Mouse (Mus musculus) spleen, adult 12 weeks (tissue): ENCODE data around the gene Rasgrp3.
A peak's percentile ranks its signal among the peaks of the same experiment; 100 is the strongest.
"Not testable (repeated sequence)": the region's sequence is repeated elsewhere in the genome, so short reads cannot be mapped to it uniquely, and the experiment has no call there.

Experiments used
- DNase-seq: peaks from one replicate; pipeline ENCODE4 v3.0.0; 2022; ENCODE audit warnings: low spot score

The Rasgrp3 gene

DNA sequence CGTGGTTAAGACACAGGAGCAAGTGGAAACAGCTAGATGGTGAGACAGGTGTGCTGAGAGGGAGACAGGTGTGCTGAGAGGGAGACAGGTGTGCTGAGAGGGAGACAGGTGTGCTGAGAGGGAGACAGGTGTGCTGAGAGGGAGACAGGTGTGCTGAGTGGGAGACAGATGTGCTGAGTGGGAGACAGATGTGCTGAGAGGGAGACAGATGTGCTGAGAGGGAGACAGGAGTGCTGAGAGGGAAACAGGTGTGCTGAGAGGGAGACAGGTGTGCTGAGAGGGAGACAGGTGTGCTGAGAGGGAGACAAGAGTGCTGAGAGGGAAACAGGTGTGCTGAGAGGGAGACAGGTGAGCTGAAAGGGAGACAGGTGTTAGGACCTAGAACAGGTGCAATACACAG lies 27.5 kb downstream of the Rasgrp3 start:
- DNase-seq: not testable (repeated sequence)

DNA sequence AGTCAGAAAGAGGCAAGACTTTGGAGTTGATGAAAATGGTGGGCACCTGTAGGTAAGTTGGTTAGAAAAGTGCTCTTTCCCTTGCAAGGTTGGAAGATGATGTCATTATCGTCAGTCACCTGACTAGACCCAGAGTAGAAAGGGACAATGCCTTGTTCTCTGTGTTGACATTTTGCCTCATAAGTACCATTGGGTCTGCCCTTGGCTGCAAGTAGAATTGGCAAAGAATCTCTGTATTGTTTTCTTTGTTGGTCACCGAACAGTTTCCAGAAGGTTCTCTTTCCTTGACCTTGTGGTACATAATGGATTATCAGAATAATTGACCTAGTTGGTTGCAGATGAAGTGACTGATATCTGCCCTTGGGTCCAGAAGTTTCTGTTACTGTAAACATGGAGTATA lies 27.9 kb downstream of the Rasgrp3 start:
- no peak for DNase-seq

DNA sequence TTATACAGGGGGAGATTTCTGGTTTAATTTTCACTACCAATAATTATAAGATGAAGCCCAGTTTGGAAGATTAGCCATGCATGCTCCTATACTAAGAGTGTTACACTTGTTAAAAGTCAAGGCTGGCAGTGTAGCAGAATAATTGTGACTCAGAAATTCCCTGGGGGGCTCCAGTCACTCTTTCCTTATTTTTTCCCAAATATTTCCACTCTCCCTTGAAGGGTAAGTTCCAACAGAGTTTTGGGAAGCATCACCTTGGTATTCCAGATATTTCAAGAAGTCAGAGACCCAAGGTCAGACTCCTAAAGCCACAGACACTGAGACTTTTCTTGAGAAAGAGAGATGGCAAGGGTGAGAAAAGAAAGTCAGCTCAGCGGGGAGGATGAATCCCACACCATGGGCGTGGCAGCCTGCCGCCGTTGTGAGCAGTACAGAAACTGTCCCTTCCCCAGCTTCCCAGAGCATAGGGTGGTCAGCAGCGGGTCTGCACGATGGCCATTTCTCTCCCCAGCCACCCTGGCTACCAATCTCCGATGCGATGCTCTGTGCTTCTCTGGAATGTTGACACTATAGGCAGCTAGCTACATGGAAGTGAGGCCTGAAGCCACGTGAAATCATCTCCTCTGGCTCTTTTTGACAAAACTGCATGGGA lies 28.8 kb downstream of the Rasgrp3 start:
- DNase-seq: no peak

DNA sequence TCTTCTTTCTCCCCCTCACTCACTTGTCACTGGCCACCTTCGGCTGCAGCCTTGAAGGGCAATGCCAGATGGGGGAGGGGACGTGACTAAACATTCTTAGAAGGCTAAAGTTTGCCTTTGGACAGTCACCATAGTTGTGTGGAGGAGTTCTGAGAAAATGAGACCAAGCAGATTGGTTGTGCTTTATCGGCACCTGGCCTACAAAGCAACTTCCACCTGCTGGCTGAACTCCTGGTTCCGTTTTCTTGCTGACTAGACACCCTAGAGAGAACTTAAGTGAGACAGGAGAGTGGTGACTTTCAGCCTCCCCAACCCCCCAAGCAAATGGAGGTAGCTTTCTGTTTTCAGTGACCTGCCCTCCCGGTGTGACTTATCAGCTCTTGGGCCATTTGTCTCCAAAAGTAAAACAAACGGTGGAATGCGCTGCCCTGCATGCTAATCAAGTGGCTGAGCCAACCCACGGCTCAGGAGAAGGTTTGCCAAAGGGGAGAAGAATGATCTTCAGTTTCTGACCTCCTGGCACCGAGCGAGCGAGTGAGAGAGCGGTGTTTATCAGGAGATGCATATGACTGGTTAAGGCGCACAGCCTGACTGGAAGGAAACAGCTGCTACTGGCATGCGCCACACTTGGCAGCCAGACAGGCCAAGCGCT lies 29.4 kb downstream of the Rasgrp3 start:
- DNase-seq: peak; percentile 42

DNA sequence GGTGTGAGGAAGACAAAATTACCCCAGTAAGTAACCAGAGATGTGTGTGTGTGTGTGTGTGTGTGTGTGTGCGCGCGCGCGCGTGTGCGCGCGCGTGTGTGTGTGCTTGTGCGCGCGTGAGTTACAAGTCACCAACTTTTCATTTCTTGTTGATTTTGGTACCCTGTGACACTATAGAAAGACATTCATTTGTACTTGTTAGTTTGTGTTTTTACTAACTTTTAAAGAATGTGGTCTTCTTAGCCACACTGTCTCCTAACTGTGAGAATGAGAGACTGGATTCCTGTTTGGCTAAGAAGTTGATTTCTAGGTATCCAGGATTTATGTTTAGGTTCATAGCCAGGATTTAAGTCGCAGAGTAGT lies 29.9 kb downstream of the Rasgrp3 start:
- no peak for DNase-seq

- DNase-seq: no peak
These were observed 31.3 kb downstream of the Rasgrp3 start for GRCm38 (mm10) chr17:75466948-75467347.

DNA sequence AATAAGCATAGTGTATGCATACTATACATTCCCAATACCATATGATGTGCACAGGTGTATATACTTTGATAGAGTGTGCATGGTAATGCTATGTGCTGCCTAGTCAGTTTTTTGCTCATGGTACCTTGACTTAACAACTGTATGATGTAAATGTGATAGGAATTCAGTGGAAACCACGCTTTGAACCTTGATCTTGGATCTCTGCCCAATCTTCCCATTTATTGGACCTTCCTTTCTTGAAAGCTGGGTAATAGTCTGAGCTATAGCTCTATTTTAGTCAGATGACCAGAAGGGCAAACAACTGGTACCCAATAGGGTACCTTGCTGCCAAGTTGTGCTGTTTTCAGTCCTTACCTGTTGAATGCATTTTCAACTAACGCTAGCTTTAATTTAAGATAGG lies 31.8 kb downstream of the Rasgrp3 start:
- DNase-seq: no peak

DNA sequence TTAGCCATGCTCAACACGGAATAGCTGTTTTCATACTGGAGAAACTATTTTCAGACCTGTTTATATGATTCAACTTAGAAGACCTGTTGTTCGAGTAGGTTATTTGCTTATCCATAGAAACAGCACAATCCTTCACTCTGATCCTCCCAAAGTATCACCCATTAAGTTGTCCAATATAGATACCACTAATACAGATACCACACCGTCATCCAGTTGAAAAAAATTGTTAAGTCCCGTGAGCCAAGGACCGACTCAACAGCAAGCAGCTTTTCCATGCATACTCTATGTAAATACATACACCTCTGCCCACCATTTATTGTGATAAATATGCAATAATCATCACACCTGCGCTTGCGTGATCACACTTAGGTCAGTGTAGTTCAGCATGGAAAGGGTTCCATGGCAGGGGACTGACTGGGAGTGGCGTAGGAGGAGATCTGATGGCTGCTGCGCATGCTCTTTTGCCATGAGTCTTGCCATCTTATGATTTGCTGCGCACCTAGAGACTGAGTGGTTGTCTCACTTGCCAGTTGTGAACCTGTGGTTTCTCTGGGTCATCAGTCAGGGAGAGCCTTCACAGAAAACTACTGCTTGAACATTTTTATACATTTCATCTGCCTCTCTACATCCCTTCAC lies 32.9 kb downstream of the Rasgrp3 start:
- no peak for DNase-seq

- no peak for DNase-seq
These were observed 34.6 kb downstream of the Rasgrp3 start for GRCm38 (mm10) chr17:75470325-75470724.

- no peak for DNase-seq
These were observed 35.4 kb downstream of the Rasgrp3 start for GRCm38 (mm10) chr17:75470885-75471610.

- DNase-seq: no peak
These were observed 36.1 kb downstream of the Rasgrp3 start for GRCm38 (mm10) chr17:75471644-75472253.

DNA sequence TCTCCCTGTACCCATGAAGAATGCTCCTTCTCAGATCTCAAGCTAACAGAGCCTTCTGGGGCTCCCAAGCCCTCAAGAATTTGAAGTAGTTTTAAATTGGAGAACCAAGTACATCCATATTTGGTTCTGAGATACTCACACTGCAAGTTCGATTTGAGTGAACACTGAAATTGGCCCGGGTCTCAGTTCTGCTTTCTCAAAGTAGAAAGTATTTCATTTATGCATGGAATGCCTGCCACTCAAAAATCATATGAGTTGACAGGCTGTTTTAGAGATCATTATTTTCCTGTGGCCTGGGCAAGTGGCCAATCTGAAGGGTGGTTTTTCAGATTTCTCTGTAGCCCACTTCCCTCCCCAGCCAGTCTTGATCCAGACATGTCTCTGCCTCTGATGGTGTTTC lies 36.7 kb downstream of the Rasgrp3 start:
- no peak for DNase-seq

- DNase-seq: no peak
These were observed 40.3 kb downstream of the Rasgrp3 start for GRCm38 (mm10) chr17:75475985-75476384.

DNA sequence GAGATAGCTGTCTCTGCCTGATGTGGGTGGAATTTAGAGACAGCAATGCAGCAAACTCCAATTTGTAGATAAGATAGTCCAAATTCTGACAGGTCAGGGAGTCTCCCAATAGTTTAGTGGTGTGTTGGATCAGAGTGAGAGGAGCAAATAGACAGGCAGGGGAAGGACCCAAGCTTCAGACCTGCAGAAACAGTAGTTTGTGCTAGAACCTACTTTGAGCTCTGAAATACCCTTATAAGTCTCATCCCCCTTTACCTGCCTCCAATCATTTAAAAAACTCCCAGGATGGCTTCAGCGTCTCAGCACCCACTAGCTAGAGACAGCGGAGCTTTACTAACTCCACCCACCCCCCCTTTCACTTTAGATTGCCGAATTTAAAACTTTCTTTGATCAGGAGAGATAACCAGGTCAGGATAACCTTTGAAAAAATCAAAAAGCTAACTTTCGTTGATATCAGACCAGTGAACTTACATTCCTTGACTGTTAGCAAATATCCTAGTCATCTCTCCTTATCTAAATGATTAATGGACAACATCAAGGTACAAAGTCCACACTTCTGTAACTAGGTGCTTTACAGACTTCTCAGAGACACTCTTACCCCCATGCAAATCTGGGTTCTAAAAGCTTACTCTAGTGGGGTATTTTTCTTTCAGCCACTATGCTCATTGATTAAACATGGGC lies 41.2 kb downstream of the Rasgrp3 start:
- DNase-seq: no peak

DNA sequence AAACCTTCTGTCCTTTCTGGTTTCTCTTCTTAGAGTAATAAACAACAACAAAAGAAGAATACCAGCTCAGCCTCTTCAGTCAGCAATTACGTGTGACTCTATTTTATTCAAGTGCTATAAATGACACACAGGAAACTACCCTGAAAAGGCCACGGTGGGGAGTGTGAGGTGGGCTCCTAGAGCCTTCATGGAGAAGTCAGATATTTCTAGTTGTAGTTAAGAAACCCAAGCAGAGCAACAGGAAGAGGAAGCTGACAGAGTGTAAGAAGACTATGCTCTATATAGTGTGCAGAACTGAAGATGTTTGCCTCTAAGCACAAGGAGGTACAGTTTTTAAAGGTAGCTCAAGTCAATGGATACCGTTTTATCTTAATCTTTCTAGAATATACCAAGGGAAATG lies 42.0 kb downstream of the Rasgrp3 start:
- no peak for DNase-seq

GRCm38 (mm10) chr17:75478836-75479235 lies 43.1 kb downstream of the Rasgrp3 start:
- no peak for DNase-seq

GRCm38 (mm10) chr17:75479663-75480062 lies 44.0 kb downstream of the Rasgrp3 start:
- no peak for DNase-seq

GRCm38 (mm10) chr17:75480379-75480778 lies 44.7 kb downstream of the Rasgrp3 start:
- DNase-seq: no peak

GRCm38 (mm10) chr17:75486205-75486604 lies 50.5 kb downstream of the Rasgrp3 start:
- DNase-seq: no peak

GRCm38 (mm10) chr17:75495213-75495612 lies 59.5 kb downstream of the Rasgrp3 start:
- DNase-seq: no peak

DNA sequence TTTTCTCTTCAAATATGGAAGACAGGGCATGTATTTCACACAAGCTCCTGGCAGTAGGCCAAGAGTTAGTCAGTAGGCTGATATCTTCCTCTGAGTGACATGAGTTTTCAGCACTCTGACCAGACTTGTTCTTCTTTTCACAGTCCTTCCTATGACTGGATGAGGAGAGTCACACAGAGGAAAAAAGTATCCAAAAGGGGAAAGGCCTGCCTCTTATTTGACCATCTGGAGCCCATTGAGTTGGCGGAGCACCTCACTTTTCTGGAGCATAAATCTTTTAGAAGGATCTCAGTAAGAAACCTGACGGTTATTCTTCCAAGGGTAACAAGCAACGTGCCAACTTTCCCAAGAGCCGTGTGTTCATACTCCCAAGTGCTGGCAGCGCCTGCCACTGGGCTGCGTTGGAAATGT lies 62.5 kb downstream of the Rasgrp3 start:
- DNase-seq: no peak

- DNase-seq: no peak
These were observed 67.3 kb downstream of the Rasgrp3 start for GRCm38 (mm10) chr17:75503031-75503430.
